In the genomic region with DNA sequence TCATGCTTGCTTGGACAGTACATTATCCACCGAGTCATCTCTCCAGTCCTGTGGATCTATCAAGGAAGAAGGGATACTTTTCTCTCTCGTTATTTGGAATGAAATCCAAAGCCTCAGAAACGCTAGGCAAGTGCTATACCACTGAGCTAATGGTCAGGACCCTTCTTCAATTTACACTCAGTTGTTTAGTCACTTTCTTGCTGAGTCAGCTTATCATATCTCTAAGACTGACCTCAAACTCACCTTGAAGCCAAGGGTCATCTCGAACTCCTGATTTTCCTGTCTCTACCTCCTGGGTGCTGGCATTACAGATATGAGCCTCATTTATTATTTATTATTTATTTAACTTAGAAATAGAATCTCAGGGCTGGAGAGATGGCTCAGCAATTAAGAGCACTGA, we compare ENCODE assay signal across 35 mouse cellular contexts.
"Had no signal": no experiment of that assay in that cellular context is flagged by ENCODE, and none has a peak within 500 bp of the region (broad histone marks: within the 10 kb centered on the region; RNA-seq: fewer than 3 reads in every experiment).

No protein-coding gene starts in this region.

- H3K9me3 ChIP-seq: heart, embryonic 10.5 days; heart, embryonic 12.5 days; heart, embryonic 13.5 days; heart, embryonic 15.5 days; hindbrain, embryonic 12.5 days; hindbrain, embryonic 13.5 days; hindbrain, embryonic 15.5 days; kidney, embryonic 15.5 days had no signal

- ATAC-seq: hindbrain, embryonic 16.5 days; hindbrain, postnatal 0 days; inflammation-experienced regulatory T-cells, adult 6 months; intestine, embryonic 16.5 days; intestine, postnatal 0 days had no signal

- H3K27ac ChIP-seq: heart, embryonic 10.5 days; heart, embryonic 13.5 days; heart, embryonic 15.5 days; hindbrain, embryonic 10.5 days; hindbrain, embryonic 12.5 days; hindbrain, embryonic 13.5 days; hindbrain, embryonic 14.5 days; hindbrain, embryonic 15.5 days; hindbrain, postnatal 0 days; kidney, embryonic 15.5 days; kidney, postnatal 0 days; layer of hippocampus, adult 2 months; left cerebral cortex, adult 2 months had no signal

- H3K4me2 ChIP-seq: heart, embryonic 11.5 days; heart, embryonic 12.5 days; heart, embryonic 13.5 days; heart, embryonic 15.5 days; hindbrain, embryonic 12.5 days; hindbrain, embryonic 13.5 days; hindbrain, embryonic 14.5 days; hindbrain, embryonic 15.5 days; kidney, embryonic 15.5 days had no signal

- H3K36me3 ChIP-seq: heart, embryonic 10.5 days; heart, embryonic 12.5 days; heart, embryonic 13.5 days; heart, embryonic 15.5 days; hindbrain, embryonic 10.5 days; hindbrain, embryonic 12.5 days; hindbrain, embryonic 13.5 days; hindbrain, embryonic 15.5 days; kidney, embryonic 15.5 days had no signal

- H3K4me3 ChIP-seq: heart, embryonic 10.5 days; heart, embryonic 12.5 days; heart, embryonic 13.5 days; heart, embryonic 15.5 days; hindbrain, embryonic 10.5 days; hindbrain, embryonic 12.5 days; hindbrain, embryonic 13.5 days; hindbrain, embryonic 15.5 days; kidney, embryonic 15.5 days; layer of hippocampus, adult 2 months; left cerebral cortex, adult 2 months had no signal

- DNase-seq: heart, postnatal 10 days; heart, postnatal 14 days; heart, postnatal 36 days; heart, postnatal 4 days; kidney, adult 11 months; kidney, adult 18-20 months; kidney, adult 2 months; kidney, adult 8-10 months; kidney, adult 9 months; kidney, postnatal 10 days; kidney, postnatal 14 days; kidney, postnatal 25 days; kidney, postnatal 36 days; kidney, postnatal 4 days; layer of hippocampus, adult 9-11 months; layer of hippocampus, postnatal 36 days had no signal

- H3K27me3 ChIP-seq: heart, embryonic 12.5 days; heart, embryonic 15.5 days; hindbrain, embryonic 12.5 days; hindbrain, embryonic 13.5 days; hindbrain, embryonic 15.5 days; kidney, embryonic 15.5 days had no signal

- H3K9ac ChIP-seq: heart, embryonic 12.5 days; heart, embryonic 13.5 days; heart, embryonic 15.5 days; hindbrain, embryonic 12.5 days; hindbrain, embryonic 13.5 days; hindbrain, embryonic 14.5 days; hindbrain, embryonic 15.5 days; kidney, embryonic 15.5 days had no signal
